Mouse (Mus musculus): ENCODE data around the gene Slc6a11. TPM values are rescaled to one million over a fixed set of nuclear protein-coding genes. Genes with fewer than 3 reads are reported as not detected.

Slc6a11 gene
- polyA plus RNA-seq, 1 experiment: 1.6 TPM

GRCm38 (mm10) chr6:114245665-114246064, 114.6 kb downstream of the Slc6a11 start:
- Histone ChIP-seq H3K27me3 (ENCODE audit: control insufficient read depth, insufficient read depth, low read length) (no peaks in the 10 kb centered on the region), H3K36me3 (ENCODE audit: control insufficient read depth, insufficient read depth, low read length) (no peaks in the 10 kb centered on the region), H3K4me1 (ENCODE audit: control insufficient read depth, insufficient read depth, low read length) (no peaks in the 10 kb centered on the region), H3K4me3 (ENCODE audit: control insufficient read depth, low read depth, low read length) (no peak overlapping the region), H3K27ac (ENCODE audit: control insufficient read depth, insufficient read depth, low read depth, low read length) (no peak overlapping the region)
- TF ChIP-seq CTCF (IDR thresholded peaks at IDR 0.05; ENCODE audit: control insufficient read depth, insufficient read depth, insufficient replicate concordance, low read depth, low read length) (no peak), POLR2A (IDR thresholded peaks at IDR 0.05; ENCODE audit: control insufficient read depth, low read depth, low read length) (no peak)

DNA sequence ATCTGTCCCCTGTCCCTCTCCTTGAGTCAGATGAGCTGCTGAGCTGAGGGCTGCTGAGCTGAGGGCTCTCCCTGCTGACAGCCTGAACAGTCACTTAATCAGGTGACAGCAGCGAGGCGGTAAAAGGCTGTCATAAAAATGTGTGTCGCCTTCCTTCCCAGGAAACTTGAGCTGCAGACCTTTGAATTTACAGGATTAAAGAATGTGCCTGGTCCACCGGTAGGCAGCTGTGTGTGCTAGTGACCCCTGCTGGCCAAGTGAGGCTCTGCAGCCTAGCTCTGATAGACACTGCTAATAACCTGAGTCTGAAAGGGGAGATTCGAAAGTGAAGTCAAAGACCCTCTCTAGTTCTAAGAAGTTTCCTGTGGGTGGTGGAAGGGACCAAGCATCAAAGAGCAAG, 119.3 kb downstream of the Slc6a11 start:
- Histone ChIP-seq H3K27ac (ENCODE audit: control insufficient read depth, insufficient read depth, low read depth, low read length) (no peak overlapping the region), H3K4me1 (ENCODE audit: control insufficient read depth, insufficient read depth, low read length) (no peaks in the 10 kb centered on the region), H3K27me3 (ENCODE audit: control insufficient read depth, insufficient read depth, low read length) (no peaks in the 10 kb centered on the region), H3K4me3 (ENCODE audit: control insufficient read depth, low read depth, low read length) (no peak overlapping the region), H3K36me3 (ENCODE audit: control insufficient read depth, insufficient read depth, low read length) (no peaks in the 10 kb centered on the region)
- peak; percentile 96 for TF ChIP-seq CTCF (IDR thresholded peaks at IDR 0.05; ENCODE audit: control insufficient read depth, insufficient read depth, insufficient replicate concordance, low read depth, low read length)
- TF ChIP-seq POLR2A (IDR thresholded peaks at IDR 0.05; ENCODE audit: control insufficient read depth, low read depth, low read length): no peak

GRCm38 (mm10) chr6:114254927-114255326, 123.9 kb downstream of the Slc6a11 start:
- Histone ChIP-seq H3K27ac (ENCODE audit: control insufficient read depth, insufficient read depth, low read depth, low read length) (no peak overlapping the region), H3K4me1 (ENCODE audit: control insufficient read depth, insufficient read depth, low read length) (no peaks in the 10 kb centered on the region; the same call in 1 of the 2 replicates), H3K4me3 (ENCODE audit: control insufficient read depth, low read depth, low read length) (no peak overlapping the region), H3K27me3 (ENCODE audit: control insufficient read depth, insufficient read depth, low read length) (no peaks in the 10 kb centered on the region), H3K36me3 (ENCODE audit: control insufficient read depth, insufficient read depth, low read length) (no peaks in the 10 kb centered on the region)
- TF ChIP-seq POLR2A (IDR thresholded peaks at IDR 0.05; ENCODE audit: control insufficient read depth, low read depth, low read length): no peak
- no peak for TF ChIP-seq CTCF (IDR thresholded peaks at IDR 0.05; ENCODE audit: control insufficient read depth, insufficient read depth, insufficient replicate concordance, low read depth, low read length)

GRCm38 (mm10) chr6:114257762-114258361, 126.8 kb downstream of the Slc6a11 start:
- H3K4me3 ChIP-seq (ENCODE audit: control insufficient read depth, low read depth, low read length): no peak overlapping the region
- TF ChIP-seq CTCF (IDR thresholded peaks at IDR 0.05; ENCODE audit: control insufficient read depth, insufficient read depth, insufficient replicate concordance, low read depth, low read length): no peak
- TF ChIP-seq POLR2A (IDR thresholded peaks at IDR 0.05; ENCODE audit: control insufficient read depth, low read depth, low read length): no peak
- H3K4me1 ChIP-seq (ENCODE audit: control insufficient read depth, insufficient read depth, low read length): no peaks in the 10 kb centered on the region; the same call in 1 of the 2 replicates
- H3K27ac ChIP-seq (ENCODE audit: control insufficient read depth, insufficient read depth, low read depth, low read length): no peak overlapping the region
- H3K27me3 ChIP-seq (ENCODE audit: control insufficient read depth, insufficient read depth, low read length): no peaks in the 10 kb centered on the region
- H3K36me3 ChIP-seq (ENCODE audit: control insufficient read depth, insufficient read depth, low read length): no peaks in the 10 kb centered on the region

- no peak overlapping the region for H3K27ac ChIP-seq (ENCODE audit: control insufficient read depth, insufficient read depth, low read depth, low read length)
- H3K4me1 ChIP-seq (ENCODE audit: control insufficient read depth, insufficient read depth, low read length): no peaks in the 10 kb centered on the region; the same call in 1 of the 2 replicates
- no peaks in the 10 kb centered on the region for H3K27me3 ChIP-seq (ENCODE audit: control insufficient read depth, insufficient read depth, low read length)
- TF ChIP-seq POLR2A (IDR thresholded peaks at IDR 0.05; ENCODE audit: control insufficient read depth, low read depth, low read length) (no peak), CTCF (IDR thresholded peaks at IDR 0.05; ENCODE audit: control insufficient read depth, insufficient read depth, insufficient replicate concordance, low read depth, low read length) (no peak)
- no peak overlapping the region for H3K4me3 ChIP-seq (ENCODE audit: control insufficient read depth, low read depth, low read length)
- H3K36me3 ChIP-seq (ENCODE audit: control insufficient read depth, insufficient read depth, low read length): no peaks in the 10 kb centered on the region
Measured at GRCm38 (mm10) chr6:114258661-114259193, 127.7 kb downstream of the Slc6a11 start.

DNA sequence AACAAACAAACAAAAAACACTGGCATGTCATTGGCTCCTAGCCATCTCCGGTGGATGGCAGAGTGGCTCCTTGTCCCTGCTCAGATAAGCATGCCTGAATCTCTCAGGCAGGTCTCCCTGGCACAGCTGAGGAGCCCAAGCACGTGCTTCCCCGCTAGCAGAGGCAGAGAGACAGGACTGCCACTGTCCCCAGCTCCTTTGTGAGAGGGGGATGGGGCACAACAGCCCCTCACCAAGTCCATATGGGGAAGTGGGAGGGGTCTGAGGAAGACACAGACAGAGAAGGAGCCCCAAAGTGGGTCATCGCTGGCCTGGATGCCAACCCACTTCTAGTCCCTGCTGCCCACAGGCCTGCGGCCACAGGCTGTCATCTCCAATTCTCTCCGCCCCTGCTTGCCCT, 130.6 kb downstream of the Slc6a11 start:
- Histone ChIP-seq H3K4me3 (ENCODE audit: control insufficient read depth, low read depth, low read length) (no peak overlapping the region), H3K27me3 (ENCODE audit: control insufficient read depth, insufficient read depth, low read length) (no peaks in the 10 kb centered on the region), H3K36me3 (ENCODE audit: control insufficient read depth, insufficient read depth, low read length) (no peaks in the 10 kb centered on the region), H3K4me1 (ENCODE audit: control insufficient read depth, insufficient read depth, low read length) (no peaks in the 10 kb centered on the region; the same call in 1 of the 2 replicates), H3K27ac (ENCODE audit: control insufficient read depth, insufficient read depth, low read depth, low read length) (no peak overlapping the region)
- TF ChIP-seq CTCF (IDR thresholded peaks at IDR 0.05; ENCODE audit: control insufficient read depth, insufficient read depth, insufficient replicate concordance, low read depth, low read length): no peak
- no peak for TF ChIP-seq POLR2A (IDR thresholded peaks at IDR 0.05; ENCODE audit: control insufficient read depth, low read depth, low read length)

- Histone ChIP-seq H3K36me3 (ENCODE audit: control insufficient read depth, insufficient read depth, low read length) (no peaks in the 10 kb centered on the region), H3K4me3 (ENCODE audit: control insufficient read depth, low read depth, low read length) (no peak overlapping the region), H3K27ac (ENCODE audit: control insufficient read depth, insufficient read depth, low read depth, low read length) (no peak overlapping the region), H3K4me1 (ENCODE audit: control insufficient read depth, insufficient read depth, low read length) (no peaks in the 10 kb centered on the region), H3K27me3 (ENCODE audit: control insufficient read depth, insufficient read depth, low read length) (no peaks in the 10 kb centered on the region)
- TF ChIP-seq CTCF (IDR thresholded peaks at IDR 0.05; ENCODE audit: control insufficient read depth, insufficient read depth, insufficient replicate concordance, low read depth, low read length): no peak
- TF ChIP-seq POLR2A (IDR thresholded peaks at IDR 0.05; ENCODE audit: control insufficient read depth, low read depth, low read length): no peak
Measured at GRCm38 (mm10) chr6:114264010-114264409, 133.0 kb downstream of the Slc6a11 start.
